Comparison of ENCODE assay signal across 17 mouse cellular contexts in genomic region chr5:52526324-52526986, GRCm38 (mm10). TPM values are rescaled to one million over a fixed set of nuclear protein-coding genes. Genes with fewer than 3 reads are reported as not detected.
"Had no signal": no experiment of that assay in that cellular context is flagged by ENCODE, and none has a peak within 500 bp of the region (broad histone marks: within the 10 kb centered on the region; RNA-seq: fewer than 3 reads in every experiment).

No protein-coding gene starts in this region.

- H3K27ac ChIP-seq: kidney, postnatal 0 days; limb, embryonic 13.5 days; liver, embryonic 14.5 days; lung, embryonic 15.5 days; neural tube, embryonic 12.5 days had no signal

- H3K4me1 ChIP-seq: limb, embryonic 13.5 days; lung, embryonic 15.5 days; neural tube, embryonic 12.5 days had no signal

- DNase-seq: kidney, adult 11 months; kidney, adult 9 months; kidney, postnatal 36 days; layer of hippocampus, adult 9-11 months; layer of hippocampus, postnatal 36 days; midbrain, embryonic 14.5 days; right cerebral cortex, postnatal 4 days; spleen, adult 18-20 months; thymus, adult 18-20 months; thymus, postnatal 14 days had no signal

- H3K9me3 ChIP-seq: limb, embryonic 13.5 days; lung, embryonic 15.5 days; neural tube, embryonic 12.5 days had no signal

- H3K4me3 ChIP-seq: limb, embryonic 13.5 days; lung, embryonic 15.5 days; neural tube, embryonic 12.5 days had no signal

- H3K4me2 ChIP-seq: limb, embryonic 13.5 days; lung, embryonic 15.5 days; neural tube, embryonic 12.5 days had no signal

- H3K9ac ChIP-seq: limb, embryonic 13.5 days; liver, embryonic 14.5 days; lung, embryonic 15.5 days; neural tube, embryonic 12.5 days had no signal

- H3K36me3 ChIP-seq: limb, embryonic 13.5 days; lung, embryonic 15.5 days; neural tube, embryonic 12.5 days had no signal

- H3K27me3 ChIP-seq: limb, embryonic 13.5 days; lung, embryonic 15.5 days; neural tube, embryonic 12.5 days had no signal

RNA-seq across cellular contexts. Expression of gene Lgi2, which starts 39.8 kb away (rescaled TPM):
- total RNA-seq: neutrophil, adult 5-6 weeks had no signal

RNA-seq across cellular contexts. Expression of gene Ccdc149, which starts 55.1 kb away (rescaled TPM):
- total RNA-seq: monocyte, adult 5-6 weeks; neutrophil, adult 5-6 weeks had no signal
